Mouse (Mus musculus) spleen, postnatal 36 days (tissue): ENCODE results near the gene Rictor.
"Not testable (repeated sequence)": the region's sequence is repeated elsewhere in the genome, so short reads cannot be mapped to it uniquely, and the experiment has no call there.

ENCODE experiments used
- DNase-seq, 2 experiments: peaks; one replicate each; pipeline ENCODE4 v3.0.0; 2022; ENCODE audit warnings: low spot score in 2 of 2, mixed read lengths in 1 of 2

Gene Rictor

DNA sequence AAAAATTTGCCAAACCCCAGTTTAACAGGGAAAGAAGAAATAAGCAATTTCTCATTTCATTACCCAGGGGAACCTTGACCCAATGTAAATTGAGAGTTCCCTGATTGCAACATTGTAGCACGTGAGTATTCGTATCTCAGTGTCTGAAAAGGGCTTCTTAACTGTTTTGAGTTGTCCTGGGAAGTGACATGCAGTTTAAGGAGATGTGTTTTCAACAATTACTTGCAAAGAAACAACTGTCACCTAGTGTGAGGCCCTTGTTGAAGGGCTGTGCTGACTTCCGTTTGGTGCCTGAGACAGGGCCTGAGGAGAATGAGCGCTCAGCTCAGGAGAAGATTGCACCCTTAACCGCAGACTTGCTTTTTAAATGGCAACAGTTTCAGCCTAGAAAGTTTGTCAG, 24.9 kb downstream of the Rictor start:
- no peak for DNase-seq

DNA sequence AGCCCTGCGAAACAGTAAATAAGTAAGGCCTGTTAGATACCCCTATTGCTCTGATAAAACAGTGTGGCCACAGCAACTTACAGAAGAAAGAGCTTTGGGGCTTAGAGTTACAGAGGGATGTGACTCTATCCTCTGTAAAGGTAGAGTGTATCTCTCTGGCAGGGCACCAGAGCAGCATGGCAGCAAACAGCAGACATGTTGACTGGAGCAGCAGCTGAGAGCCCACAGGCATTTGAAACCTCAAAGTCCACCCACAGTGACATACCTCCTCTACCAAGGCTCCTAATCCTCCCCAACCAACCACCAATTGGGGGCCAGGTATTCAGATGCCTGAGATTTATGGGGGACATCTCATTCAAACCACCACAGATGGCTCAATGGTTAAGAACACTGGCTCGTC, 31.0 kb downstream of the Rictor start:
- no peak for DNase-seq

DNA sequence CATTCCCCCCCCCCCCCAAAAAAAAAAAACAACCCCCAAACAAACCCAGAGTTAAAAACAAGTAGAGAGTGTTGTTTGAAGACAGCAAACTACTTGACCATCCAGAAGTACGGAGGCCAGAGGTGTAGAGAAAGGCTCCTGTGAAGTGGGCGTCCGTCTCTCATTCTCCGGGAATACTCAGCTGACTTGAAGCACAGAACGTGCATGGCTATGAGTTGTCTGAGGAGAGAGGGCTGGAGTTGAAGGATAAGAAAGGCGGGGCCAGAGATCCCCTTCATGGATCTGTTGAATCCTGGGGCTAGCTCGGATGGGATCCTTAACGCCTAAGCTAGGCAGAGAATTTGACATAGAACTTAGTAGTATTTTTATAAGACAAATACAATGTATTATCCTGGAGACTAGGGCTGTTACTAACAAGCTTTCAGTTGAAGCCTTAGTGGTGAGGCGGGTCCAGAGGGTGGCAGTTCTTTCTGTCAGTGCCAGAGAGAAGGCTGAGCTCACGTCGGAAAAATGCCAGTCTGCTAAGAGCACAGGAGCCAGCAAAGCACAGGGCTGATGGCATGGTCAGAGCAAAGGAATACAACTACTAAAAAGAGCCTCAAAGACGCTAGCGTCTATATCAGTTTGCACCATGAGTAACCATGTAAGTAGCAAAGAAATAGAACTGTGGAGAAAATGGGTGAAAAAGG, 34.3 kb downstream of the Rictor start:
- no peak for DNase-seq

DNA sequence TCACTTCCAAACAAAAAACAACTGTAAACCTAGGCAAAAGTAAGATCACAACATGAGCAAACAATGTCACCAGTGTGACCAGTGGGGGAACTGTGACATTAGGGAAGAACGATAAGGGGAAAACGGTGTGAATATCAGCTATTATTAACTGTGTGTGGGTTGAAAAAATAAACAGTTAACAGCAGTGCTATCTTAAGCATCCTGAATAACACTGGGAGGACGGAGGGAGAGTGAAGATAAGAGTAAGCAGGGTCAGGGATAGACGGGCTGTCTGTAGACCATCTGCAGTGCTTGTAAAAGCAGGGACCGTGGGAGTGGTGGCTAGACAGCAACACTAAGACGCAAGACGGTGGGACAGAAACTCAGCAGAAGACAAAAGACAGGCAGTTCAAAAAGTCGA, 35.5 kb downstream of the Rictor start:
- DNase-seq, result no peak

DNA sequence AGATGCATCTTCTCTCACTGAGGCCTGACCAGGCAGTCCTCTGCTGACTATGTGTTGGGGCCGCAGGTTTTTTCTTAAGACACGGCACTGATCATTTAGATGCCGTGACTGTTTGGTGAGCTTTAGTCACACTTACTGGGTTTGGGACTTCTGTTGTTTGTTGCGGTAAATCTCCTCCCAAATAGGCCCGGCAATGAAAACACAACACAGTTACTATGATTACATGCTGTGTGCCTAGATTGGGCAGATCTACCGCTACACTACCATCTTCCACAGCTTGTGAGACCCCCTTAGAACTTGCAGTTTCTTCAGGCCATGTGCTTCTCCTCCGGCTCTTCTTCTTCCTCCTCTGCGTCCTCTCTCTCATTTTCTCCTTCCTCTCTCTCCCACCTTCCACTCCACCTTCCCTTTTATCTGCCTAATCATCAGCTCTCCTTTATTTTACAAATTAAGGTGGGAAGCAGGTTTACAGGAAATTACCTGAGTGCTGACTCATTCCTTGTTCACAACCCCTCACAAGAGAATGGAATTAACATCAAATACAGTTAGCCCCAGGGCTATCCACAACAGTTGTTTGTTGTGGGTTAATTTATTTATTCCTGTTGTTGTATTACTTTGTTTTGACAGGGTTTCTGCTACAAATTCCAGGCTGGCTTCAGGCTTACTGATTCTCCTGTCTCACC, 38.3 kb downstream of the Rictor start:
- not testable (repeated sequence) for DNase-seq

DNA sequence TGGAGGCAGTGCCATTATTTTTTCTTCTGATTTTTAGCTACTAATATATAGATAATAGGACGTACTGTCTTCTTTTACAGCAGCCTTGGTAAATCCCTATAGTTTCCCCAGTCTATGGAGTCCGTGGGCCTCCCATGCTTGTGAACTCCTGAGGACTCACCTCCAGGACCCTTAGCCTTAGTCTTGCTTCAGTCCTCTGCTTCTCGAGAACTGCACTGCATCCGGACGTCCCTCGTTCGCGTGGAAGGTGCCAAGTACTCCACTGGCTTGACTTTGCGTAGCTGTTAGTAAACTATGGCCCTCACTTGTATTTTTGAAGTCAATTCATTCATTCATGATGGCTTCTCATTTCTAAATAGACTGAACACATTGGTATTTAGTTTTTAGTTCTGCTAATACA, 38.8 kb downstream of the Rictor start:
- no peak for DNase-seq

DNA sequence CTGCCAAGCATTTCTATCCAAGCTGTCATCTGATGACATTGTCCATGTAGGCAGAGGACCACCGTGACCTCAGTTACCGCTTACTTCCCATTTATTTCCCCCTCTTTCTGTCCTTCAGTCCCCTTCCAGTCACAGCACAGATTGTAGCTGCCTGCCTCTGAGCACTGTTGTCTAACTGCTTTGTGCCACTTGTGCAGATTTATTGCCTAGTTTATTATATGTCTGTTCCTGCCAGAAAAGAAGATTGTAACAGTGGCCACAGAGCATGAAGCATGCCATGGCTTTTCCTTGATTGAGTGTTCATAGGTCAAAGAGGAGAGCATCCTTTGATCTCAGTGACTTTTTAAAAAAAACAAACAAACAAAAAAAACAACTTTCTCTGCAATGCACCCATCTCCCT, 46.2 kb downstream of the Rictor start:
- no peak for DNase-seq

DNA sequence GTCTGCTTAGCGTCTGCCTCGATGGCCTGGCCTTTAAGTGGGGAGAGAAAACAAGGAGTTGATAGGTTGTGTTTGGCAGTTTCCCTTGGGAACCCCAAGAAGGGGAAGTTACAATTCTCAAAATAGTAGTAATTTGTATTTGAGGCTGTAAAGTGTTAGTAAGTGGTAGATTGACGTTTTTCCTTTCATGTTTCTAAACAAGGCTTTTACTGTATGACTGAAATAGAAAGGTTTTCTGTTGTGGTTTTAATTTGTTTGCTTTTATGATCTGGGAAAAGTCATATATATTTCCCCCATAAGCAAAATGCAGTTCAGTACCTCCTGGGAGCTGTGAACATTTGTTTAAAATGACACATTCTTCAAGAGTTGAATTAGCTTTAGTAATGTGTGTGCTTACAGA, 64.1 kb downstream of the Rictor start:
- peak in 1 of 2 experiments; percentile 5 for DNase-seq

DNA sequence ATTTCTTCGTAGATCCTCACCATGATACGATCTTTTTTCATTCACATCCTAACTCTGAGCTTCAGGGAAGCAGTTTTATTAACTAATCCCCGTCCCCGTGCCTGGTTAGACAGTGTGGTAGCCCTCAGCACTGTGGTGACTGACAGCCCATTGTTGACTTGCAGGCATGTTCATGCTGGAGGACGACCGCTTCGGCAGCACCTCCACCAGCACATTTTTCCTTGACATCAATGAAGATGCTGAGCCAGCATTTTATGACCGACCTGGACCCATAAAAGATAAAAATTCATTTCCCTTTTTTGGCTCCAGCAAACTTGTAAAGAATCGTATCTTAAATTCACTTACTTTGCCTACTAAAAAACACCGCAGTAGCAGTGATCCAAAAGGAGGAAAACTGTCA, 78.0 kb downstream of the Rictor start:
- no peak for DNase-seq

DNA sequence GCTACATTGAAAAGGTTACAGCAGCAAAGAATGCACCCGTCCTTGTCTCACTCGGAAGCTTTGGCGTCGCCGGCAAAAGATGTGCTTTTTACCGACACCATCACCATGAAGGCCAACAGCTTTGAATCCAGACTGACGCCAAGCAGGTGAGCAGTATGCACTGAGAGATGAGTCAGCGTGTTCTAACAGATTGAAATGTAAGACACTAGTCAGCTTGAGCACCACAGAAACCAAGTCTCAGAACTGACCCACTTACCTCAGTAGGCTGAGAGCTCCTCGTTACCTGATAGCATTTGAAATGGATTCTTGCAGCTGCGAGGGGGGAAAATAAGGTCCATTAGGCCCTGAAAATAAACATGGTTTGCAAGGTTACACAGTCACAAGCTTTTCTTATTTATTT, 79.1 kb downstream of the Rictor start:
- DNase-seq, result no peak

DNA sequence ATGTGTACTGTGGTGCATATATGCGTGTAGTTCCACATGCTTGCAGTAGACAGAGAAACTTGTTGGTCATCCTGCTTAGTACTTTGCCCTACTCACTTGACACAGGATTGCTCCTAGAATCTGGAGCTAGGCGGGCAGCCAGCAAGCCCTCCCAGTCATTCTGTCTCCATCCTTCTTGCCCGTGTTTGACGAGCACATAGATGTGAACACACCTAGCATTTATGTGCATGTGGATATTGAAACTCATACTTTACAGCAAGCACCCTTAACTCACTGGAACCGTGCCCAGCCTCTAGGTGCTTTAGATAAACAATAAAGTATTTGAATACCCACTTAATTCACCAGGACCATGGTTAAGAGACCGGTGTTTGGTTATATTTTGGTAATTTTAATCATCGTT, 81.8 kb downstream of the Rictor start:
- no peak for DNase-seq

DNA sequence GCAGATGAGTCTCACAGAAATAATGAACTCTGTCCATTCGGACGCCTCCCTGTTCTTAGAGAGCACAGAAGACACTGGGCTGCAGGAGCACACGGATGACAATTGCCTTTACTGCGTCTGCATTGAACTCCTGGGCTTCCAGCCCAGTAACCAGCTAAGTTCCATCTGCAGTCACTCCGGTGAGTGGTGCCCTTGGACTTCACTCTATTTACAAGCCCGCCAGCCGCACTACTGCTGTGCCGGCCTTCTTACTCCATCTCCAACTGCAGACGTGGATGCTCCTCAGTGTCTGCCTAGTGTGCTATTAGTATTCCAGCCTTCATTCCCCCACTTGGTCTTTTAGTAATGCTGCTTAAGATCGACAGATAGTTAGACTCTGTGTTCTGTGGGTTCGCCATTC, 83.5 kb downstream of the Rictor start:
- no peak for DNase-seq

DNA sequence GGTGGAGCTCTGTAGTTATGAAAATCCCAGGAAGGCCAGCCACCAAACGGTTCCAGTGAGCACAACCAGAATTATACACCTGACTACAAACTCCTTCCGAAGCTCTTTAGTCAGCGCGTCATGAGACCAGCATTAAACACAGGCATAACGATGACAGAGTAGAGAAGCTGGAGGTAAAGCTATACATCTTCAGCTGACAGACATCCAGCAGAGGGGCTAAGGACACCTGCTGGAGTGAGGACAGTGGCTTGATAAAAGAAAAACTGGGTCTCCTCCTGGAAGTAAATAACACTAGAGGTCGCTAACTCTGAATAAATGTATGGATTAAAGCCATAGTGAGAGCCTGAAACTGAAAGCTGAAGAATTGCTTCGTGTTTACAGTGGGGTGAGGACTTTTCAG, 84.7 kb downstream of the Rictor start:
- DNase-seq, result no peak

DNA sequence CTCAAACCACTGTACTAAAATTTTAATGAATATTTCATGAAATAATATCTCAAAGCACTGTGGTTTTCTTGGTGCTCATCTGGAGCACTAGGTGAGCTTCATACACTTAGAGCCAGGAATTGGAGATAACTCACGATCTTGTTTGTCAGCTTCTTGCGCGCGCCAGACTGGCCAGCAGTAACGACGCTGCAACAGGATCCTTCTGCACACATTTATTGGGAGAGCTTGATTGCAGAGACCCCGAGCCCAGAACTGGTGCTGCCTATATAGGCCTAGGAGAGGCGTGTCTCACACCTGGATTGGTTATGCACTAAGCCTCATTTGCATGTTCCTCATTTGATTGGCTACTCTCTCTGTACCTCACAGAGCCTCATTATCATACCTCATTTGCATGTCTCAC, 93.0 kb downstream of the Rictor start:
- not testable (repeated sequence) for DNase-seq

DNA sequence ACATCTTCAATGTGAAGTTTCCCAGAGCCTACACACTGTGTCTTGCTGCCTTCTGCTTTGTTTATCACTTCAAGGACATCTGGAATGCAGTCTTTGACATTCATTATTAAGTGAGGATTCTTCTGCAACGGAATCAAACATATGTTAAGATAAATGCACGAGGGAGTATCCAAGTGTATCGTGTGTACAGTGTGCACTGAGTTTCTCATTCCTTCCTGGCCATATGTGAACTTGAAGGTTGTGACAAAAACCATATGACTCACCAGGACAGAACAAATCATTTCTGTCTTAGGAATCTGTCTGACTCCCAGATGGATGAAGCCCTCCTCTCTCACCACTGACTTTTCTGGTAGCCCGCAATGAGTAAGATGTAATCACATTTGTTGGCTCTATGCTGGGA, 107.6 kb downstream of the Rictor start:
- DNase-seq, result no peak

DNA sequence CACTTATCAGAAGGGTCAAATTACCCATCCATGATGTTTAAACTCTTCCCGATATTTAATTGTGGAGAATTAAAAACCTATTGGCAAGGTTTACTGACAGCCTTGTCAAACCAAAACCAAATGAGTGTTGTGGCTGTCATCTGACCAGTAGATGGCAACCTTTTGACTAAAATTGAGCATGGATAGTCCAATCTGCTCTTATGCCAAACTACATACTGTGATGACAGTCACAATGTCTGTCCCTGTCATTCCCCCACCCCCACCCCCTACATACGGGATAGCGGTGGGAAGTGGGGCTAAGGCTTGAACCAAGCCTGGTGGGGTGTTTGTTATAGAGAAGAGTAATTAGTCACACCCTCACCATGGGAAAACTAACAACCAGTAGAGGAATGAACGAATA, 132.0 kb downstream of the Rictor start:
- no peak for DNase-seq

DNA sequence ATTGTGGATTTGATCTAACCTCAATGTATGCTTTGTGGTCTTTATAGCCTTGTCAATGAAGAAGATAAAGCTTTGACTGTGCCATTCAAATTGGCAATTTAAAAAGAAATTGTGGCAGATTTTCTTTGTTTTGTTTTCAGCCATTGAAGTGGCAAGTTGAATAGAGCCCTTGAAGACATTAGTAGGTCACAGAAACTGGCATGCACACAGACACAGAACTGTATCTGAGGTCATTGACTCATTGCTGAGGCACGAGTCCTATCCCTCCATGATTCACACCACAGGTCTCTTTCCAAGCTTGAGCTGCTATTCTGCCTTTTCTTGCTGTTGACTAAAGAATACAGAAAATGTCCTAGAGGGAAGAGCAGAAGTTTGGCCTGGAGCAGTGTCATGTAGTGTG, 141.7 kb downstream of the Rictor start:
- DNase-seq, result no peak
